Mouse (Mus musculus): ENCODE data around the gene Sh2d6.
"Not testable (repeated sequence)": the region's sequence is repeated elsewhere in the genome, so short reads cannot be mapped to it uniquely, and the experiment has no call there.

The Sh2d6 gene

GRCm38 (mm10) chr6:72537998-72538500, 16.5 kb upstream of the Sh2d6 start:
- in situ Hi-C loops (cut with MboI; ENCODE audit: low sequenced_read_pairs): no loop called here

GRCm38 (mm10) chr6:72535165-72535564, 13.7 kb upstream of the Sh2d6 start:
- in situ Hi-C loops (cut with MboI; ENCODE audit: low sequenced_read_pairs): no loop called here

DNA sequence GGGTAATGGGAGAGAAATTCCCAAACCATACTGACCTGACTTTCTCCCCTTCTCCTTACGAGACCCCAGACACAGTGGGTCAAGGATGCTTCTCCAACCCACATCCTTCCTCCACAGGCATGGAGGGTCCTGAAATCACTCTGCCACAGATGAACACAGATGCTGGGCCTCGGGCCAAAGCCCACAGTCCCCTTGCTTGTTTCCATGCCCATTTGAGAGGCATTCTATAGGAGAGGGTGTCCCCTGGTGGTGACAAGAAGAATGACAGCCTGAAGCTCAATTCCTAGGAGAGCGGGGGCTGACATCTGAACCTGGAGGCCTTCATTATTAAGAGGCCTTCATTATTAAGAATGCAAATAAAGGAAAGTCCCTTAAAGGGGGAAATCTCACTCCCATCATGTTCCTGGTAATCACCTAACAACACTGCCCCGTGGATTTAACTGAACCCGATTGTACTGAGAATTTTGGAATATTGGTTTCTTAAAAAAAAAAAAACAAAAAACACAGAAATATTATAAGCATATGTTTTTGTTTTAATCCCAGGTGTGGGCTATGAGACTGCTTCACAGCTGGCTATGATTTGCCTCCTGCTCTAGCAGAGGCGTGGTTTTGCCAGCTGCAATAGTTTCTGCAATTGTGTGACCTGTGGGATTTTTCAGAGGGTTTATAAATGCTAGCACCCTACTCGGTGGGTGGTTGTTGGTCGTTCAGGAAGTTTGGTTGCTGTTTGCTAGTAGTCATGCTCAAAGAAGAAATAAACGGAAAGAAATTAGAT, 12.7 kb upstream of the Sh2d6 start:
- in situ Hi-C loops (cut with MboI; ENCODE audit: low sequenced_read_pairs): no loop called here

- in situ Hi-C loops (cut with MboI; ENCODE audit: low sequenced_read_pairs): not testable (repeated sequence)
Measured at GRCm38 (mm10) chr6:72533555-72533954, 12.0 kb upstream of the Sh2d6 start.

- in situ Hi-C loops (cut with MboI; ENCODE audit: low sequenced_read_pairs): no loop called here
Measured at GRCm38 (mm10) chr6:72532580-72532979, 11.1 kb upstream of the Sh2d6 start.

GRCm38 (mm10) chr6:72528410-72529151, 7.1 kb upstream of the Sh2d6 start:
- in situ Hi-C loops (cut with MboI; ENCODE audit: low sequenced_read_pairs): loop anchor here (5.0 kb wide), 1 partner anchor 101 kb away; no protein-coding TSS in a partner anchor

GRCm38 (mm10) chr6:72527070-72527469, 5.6 kb upstream of the Sh2d6 start:
- in situ Hi-C loops (cut with MboI; ENCODE audit: low sequenced_read_pairs): loop anchor here (5.0 kb wide), 1 partner anchor 100 kb away; no protein-coding TSS in a partner anchor

DNA sequence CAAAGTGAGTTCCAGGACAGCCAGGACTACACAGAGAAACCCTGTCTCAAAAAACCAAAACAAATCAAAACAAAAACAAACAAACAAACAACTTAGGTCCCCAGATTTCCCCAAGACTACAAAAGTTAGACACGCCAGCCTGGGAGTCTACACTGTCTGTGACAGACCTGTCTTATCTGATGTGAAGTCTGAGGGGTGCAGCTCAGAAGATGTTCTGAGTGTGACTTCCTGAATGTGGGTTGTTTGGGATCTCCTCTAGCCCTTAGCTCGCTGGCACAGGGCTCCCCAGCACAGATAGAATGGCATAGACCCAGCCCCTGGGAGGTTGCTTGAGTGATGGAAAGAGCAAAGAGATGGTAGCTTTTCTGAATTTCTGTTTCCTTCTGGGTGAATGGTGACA, 2.7 kb upstream of the Sh2d6 start:
- in situ Hi-C loops (cut with MboI; ENCODE audit: low sequenced_read_pairs): no loop called here

- in situ Hi-C loops (cut with MboI; ENCODE audit: low sequenced_read_pairs): no loop called here
Measured at GRCm38 (mm10) chr6:72523222-72523621, 1.7 kb upstream of the Sh2d6 start.

DNA sequence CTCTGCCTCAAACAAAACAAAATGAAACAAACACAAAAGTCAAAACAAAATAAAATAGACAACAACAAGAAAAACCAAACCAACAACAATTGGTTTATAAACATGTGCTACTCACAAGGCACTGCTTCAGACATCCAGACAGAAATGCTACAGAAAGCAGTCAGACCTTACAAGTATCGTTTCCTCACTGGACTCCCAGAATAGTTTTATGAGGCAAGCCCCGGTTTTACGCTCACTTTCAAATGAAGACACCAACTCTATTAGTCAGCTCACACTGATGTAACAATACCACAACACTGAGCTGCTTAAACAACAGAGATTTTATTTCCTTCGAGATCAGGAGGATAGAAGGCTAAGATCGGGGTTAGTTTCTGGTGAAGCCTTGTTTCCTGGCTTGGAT, 781 bp upstream of the Sh2d6 start:
- in situ Hi-C loops (cut with MboI; ENCODE audit: low sequenced_read_pairs): no loop called here

DNA sequence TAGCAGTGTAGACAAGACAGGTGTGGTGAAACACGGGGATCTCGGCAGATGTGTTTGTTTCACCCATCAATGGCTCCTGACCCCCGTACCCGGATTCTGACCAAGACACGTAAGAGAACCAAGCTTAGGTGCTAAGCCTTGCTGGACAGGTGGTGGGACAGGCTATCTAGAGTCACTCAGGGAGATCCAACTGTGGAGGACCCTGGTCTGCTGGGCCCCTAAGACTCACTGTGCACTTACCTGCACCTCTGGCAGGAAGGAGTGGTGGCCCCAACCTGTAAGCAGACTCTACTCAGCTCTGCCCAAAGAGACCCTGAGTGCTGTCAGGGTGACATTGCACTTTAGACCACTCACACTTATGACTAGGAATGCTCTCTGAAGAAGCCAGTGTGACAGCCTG, 603 bp downstream of the Sh2d6 start:
- in situ Hi-C loops (cut with MboI; ENCODE audit: low sequenced_read_pairs): no loop called here

- in situ Hi-C loops (cut with MboI; ENCODE audit: low sequenced_read_pairs): no loop called here
Measured at GRCm38 (mm10) chr6:72519892-72520663, 1.4 kb downstream of the Sh2d6 start.

GRCm38 (mm10) chr6:72519303-72519702, 2.2 kb downstream of the Sh2d6 start:
- in situ Hi-C loops (cut with MboI; ENCODE audit: low sequenced_read_pairs): no loop called here

DNA sequence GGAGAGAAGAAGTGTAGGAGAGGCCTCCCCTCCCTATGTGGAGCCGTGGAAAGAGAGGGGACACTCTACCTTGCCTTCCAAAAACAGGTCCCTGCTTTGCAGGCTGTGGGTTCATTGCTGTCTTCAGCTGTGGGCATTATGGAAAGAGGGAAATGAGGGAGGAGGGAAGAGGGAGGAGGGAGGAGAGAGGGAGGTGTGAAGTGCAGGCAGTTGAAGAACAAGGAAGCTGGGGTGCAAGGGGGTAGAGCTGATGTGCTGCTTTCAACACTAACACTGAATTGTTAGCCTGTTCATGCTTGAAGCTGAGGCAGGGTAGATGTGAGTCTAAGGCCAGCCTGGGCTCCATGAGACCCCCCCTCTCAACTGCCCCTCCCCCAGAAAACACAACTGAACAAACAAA, 2.7 kb downstream of the Sh2d6 start:
- in situ Hi-C loops (cut with MboI; ENCODE audit: low sequenced_read_pairs): no loop called here

- in situ Hi-C loops (cut with MboI; ENCODE audit: low sequenced_read_pairs): no loop called here
Measured at GRCm38 (mm10) chr6:72515644-72516043, 5.9 kb downstream of the Sh2d6 start.

GRCm38 (mm10) chr6:72513071-72513440, 8.5 kb downstream of the Sh2d6 start:
- in situ Hi-C loops (cut with MboI; ENCODE audit: low sequenced_read_pairs): no loop called here

GRCm38 (mm10) chr6:72512386-72513070, 9.0 kb downstream of the Sh2d6 start:
- in situ Hi-C loops (cut with MboI; ENCODE audit: low sequenced_read_pairs): no loop called here

DNA sequence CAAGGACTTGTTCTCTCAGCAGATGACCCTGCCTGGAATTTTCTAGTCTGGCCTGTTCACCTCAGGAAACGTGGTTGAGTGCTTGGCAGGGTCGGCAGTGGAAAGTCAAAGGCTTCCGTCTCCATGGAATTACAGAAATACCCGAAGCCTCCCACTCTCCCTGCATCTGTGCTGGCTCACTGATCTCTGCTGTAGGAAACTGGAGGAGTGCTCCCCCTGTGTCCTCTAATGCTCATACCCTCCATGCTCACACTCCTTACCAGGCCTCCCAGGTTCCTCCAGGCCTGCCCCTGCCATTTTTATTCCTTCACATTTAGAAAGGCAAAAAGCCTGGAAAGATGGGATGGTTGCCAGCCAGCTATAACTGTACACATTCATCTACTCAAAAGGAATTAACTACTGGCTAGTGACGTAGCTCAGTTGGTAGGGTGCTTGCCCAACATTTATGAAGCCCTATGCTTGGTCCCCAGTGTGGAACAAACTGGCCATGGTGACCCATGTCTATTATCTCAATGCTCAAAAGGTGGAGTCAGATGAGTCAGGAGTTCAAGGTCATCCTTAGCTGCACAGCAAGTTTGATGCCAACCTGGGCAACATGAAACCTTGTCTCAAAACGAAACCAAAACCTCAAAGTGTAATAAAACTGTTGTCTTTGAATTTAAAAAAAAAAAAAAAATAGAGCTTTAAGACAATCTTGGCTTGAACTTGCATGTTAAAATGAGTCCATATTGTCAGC, 10.7 kb downstream of the Sh2d6 start:
- in situ Hi-C loops (cut with MboI; ENCODE audit: low sequenced_read_pairs): no loop called here

- in situ Hi-C loops (cut with MboI; ENCODE audit: low sequenced_read_pairs): no loop called here
Measured at GRCm38 (mm10) chr6:72509872-72510435, 11.6 kb downstream of the Sh2d6 start.

- in situ Hi-C loops (cut with MboI; ENCODE audit: low sequenced_read_pairs): no loop called here
Measured at GRCm38 (mm10) chr6:72508596-72508995, 12.9 kb downstream of the Sh2d6 start.

Measured in CH12F3 (cell line).